Mouse (Mus musculus) testis, adult 2 months (tissue): ENCODE measurements around the gene Srp54b. TPM values are rescaled to one million over a fixed set of nuclear protein-coding genes. Genes with fewer than 3 reads are reported as not detected.
"Not testable (repeated sequence)": the region's sequence is repeated elsewhere in the genome, so short reads cannot be mapped to it uniquely, and the experiment has no call there.

Experiments used
- H3K27ac ChIP-seq: fragments of 200-500 bp; 2 replicates; pipeline ENCODE4 v1.5.1; 2012; ENCODE audit warnings: low read depth, low read length; ENCODE audit not compliant: control insufficient read depth, insufficient read depth
- H3K27me3 ChIP-seq: fragments of 200-500 bp; 2 replicates; pipeline ENCODE4 v1.6.1; 2012; ENCODE audit warnings: mild to moderate bottlenecking, low read length, moderate library complexity; ENCODE audit not compliant: control insufficient read depth, insufficient read depth
- H3K36me3 ChIP-seq: fragments of 200-500 bp; 2 replicates; pipeline ENCODE4 v1.6.1; 2012; ENCODE audit warnings: mild to moderate bottlenecking, low read length; ENCODE audit not compliant: control insufficient read depth, insufficient read depth
- H3K4me1 ChIP-seq: fragments of 200-500 bp; 2 replicates; pipeline ENCODE4 v1.6.1; 2012; ENCODE audit warnings: low read length; ENCODE audit not compliant: control insufficient read depth, insufficient read depth
- H3K4me3 ChIP-seq: fragments of 200-500 bp; 2 replicates; pipeline ENCODE4 v1.5.1; 2012; ENCODE audit warnings: low read depth, mild to moderate bottlenecking, low read length, moderate library complexity, mixed read lengths; ENCODE audit not compliant: control insufficient read depth
- polyA plus RNA-seq: library from polyadenylated mRNA; depleted of rRNA; stranded (reverse); fragments of >200 nt; gene quantifications from 2 replicates; pipeline ENCODE4 v1.2.3, GENCODE M21; 2012; rRNA removed

Gene Srp54b
- polyA plus RNA-seq, result 31.5 and 32.9 TPM in 2 replicates

- H3K4me3 ChIP-seq, result peak within 1 kb of the TSS; percentile 51
- not testable (repeated sequence) for H3K27me3 ChIP-seq, H3K36me3 ChIP-seq, H3K4me1 ChIP-seq, H3K27ac ChIP-seq
Observed at GRCm38 (mm10) chr12:55154559-55155448, at the start of gene Srp54b. Gene Srp54b, plus strand, starts transcription at chr12:55155104.

- H3K27ac ChIP-seq, H3K36me3 ChIP-seq, H3K4me3 ChIP-seq, H3K27me3 ChIP-seq, H3K4me1 ChIP-seq: not testable (repeated sequence)
Observed at GRCm38 (mm10) chr12:55112616-55113015, 42.3 kb upstream of the Srp54b start.

- not testable (repeated sequence) for H3K27ac ChIP-seq
Observed at GRCm38 (mm10) chr12:55124242-55124641, 30.7 kb upstream of the Srp54b start, which contains the start of gene Fam177a. Gene Fam177a, plus strand, starts transcription at chr12:55124469.

GRCm38 (mm10) chr12:55124731-55125130 lies 30.2 kb upstream of the Srp54b start:
- not testable (repeated sequence) for H3K4me1 ChIP-seq, H3K27ac ChIP-seq, H3K4me3 ChIP-seq, H3K36me3 ChIP-seq, H3K27me3 ChIP-seq

More at GRCm38 (mm10) chr12:55124242-55124641, 30.7 kb upstream of the Srp54b start, which contains the start of gene Fam177a:
- H3K36me3 ChIP-seq, H3K4me3 ChIP-seq, H3K4me1 ChIP-seq, H3K27me3 ChIP-seq: not testable (repeated sequence)

- H3K27me3 ChIP-seq, H3K4me1 ChIP-seq, H3K4me3 ChIP-seq, H3K36me3 ChIP-seq, H3K27ac ChIP-seq: not testable (repeated sequence)
Observed at GRCm38 (mm10) chr12:55135540-55135939, 19.4 kb upstream of the Srp54b start.

DNA sequence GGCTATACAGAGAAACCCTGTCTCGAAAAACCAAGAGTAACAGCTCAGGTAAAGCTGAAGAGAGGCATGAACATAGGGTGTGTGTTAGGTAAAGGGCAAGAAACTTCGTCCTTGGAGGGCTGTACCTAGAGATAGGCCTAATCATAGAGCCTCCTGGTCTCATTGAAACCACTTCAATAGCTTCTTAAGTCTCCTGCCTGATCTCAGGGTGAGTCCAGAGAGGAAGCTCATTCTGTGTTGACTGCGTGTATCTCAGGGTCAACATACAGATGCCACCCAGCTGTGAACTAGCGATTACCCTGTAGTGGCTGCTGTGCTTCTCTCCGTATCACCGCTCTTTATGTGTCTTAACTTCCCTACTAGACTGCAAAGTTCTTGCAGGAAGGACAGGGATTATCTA lies 17.0 kb upstream of the Srp54b start:
- not testable (repeated sequence) for H3K36me3 ChIP-seq, H3K4me3 ChIP-seq, H3K27ac ChIP-seq, H3K4me1 ChIP-seq, H3K27me3 ChIP-seq

DNA sequence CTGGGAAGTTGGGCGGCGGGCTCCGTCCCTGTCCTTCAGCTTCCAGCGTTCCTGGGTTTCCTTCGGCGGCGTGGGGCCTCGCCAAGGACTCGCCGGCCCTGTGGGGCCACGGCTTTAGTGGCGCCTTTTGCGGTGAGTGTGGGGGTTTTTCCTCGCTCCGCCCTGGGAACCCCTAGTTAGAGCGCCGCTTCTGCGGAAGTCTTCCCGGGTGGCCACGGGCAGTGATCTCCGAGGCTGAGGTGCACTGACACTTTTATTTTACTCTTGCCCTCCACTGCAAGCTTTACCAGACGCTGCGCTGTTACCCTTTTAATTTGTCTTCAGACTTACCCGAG lies 512 bp downstream of the Srp54b start:
- H3K36me3 ChIP-seq, H3K27ac ChIP-seq, H3K27me3 ChIP-seq, H3K4me1 ChIP-seq: not testable (repeated sequence)
- peak overlapping the region; percentile 51 for H3K4me3 ChIP-seq

- H3K27me3 ChIP-seq, H3K36me3 ChIP-seq, H3K27ac ChIP-seq, H3K4me1 ChIP-seq, H3K4me3 ChIP-seq: not testable (repeated sequence)
Observed at GRCm38 (mm10) chr12:55167034-55167557, 12.2 kb downstream of the Srp54b start.

DNA sequence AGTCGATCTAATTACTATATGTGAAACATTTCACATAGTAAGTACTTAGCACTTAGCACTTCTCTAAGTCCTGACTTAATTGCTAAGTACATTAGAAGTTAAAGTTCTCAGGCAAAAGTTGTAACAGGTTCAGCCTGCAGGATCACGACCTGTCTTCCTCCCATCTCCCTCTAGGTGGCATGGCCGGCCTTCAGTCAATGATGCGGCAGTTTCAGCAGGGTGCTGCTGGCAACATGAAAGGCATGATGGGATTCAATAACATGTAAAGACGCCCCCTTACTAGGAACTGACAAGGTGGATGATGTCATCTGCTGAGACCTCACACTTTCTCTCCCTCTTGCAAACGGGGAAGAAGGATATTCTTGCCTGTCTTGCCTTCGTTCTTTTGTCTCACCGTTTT lies 32.8 kb downstream of the Srp54b start:
- H3K4me1 ChIP-seq, H3K27ac ChIP-seq, H3K27me3 ChIP-seq, H3K36me3 ChIP-seq, H3K4me3 ChIP-seq: not testable (repeated sequence)

GRCm38 (mm10) chr12:55189127-55189526 lies 34.2 kb downstream of the Srp54b start:
- H3K4me3 ChIP-seq, H3K27me3 ChIP-seq, H3K4me1 ChIP-seq, H3K27ac ChIP-seq, H3K36me3 ChIP-seq: not testable (repeated sequence)

DNA sequence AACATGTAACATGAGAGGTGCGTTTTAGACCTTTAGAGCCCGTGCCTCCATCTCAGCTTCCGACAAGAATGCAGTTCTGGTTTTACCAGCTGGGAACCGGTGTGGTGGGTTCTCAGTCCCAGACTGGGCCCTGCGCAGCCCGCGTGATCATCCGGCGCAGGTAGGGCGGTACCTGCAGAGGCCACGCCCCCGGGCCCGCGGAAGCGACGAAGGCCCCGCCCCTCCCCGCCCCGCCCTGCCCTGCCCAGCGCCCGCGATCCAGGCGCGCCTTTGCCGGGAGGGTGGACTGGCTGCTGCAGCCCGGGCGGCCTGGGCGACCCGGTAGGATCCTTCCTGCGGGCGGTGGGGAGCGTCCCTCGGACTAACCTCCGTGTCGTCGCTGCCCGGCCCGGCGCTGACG lies 44.4 kb downstream of the Srp54b start, which contains the start of gene 1700047I17Rik2:
TSS of gene 1700047I17Rik2 (plus strand) at position 287 of the 400 bp plus-strand sequence.
- not testable (repeated sequence) for H3K4me3 ChIP-seq, H3K4me1 ChIP-seq, H3K27ac ChIP-seq, H3K27me3 ChIP-seq, H3K36me3 ChIP-seq

- not testable (repeated sequence) for H3K27me3 ChIP-seq, H3K4me3 ChIP-seq, H3K27ac ChIP-seq, H3K4me1 ChIP-seq, H3K36me3 ChIP-seq
Observed at GRCm38 (mm10) chr12:55199799-55200198, 44.9 kb downstream of the Srp54b start.
